Mouse (Mus musculus) myocyte (in vitro differentiated cells): ENCODE data around the gene Gm20696.

Experiments used
- CEBPB ChIP-seq: IDR thresholded peaks from 2 replicates; pipeline ENCODE4 v1.6.1; 2011; ENCODE audit warnings: mild to moderate bottlenecking, moderate library complexity; ENCODE audit not compliant: poor library complexity, insufficient read depth, severe bottlenecking
- MAX ChIP-seq: IDR thresholded peaks from one replicate; pipeline ENCODE4 v1.6.1; 2011; ENCODE audit warnings: low read depth, mild to moderate bottlenecking, control low read depth
- MYOG ChIP-seq, 3 experiments: IDR thresholded peaks; one replicate each; pipeline ENCODE4 v1.6.1; 2011; ENCODE audit warnings: control low read depth in 2 of 3, low read depth in 2 of 3, mild to moderate bottlenecking in 2 of 3; ENCODE audit not compliant: insufficient read length in 2 of 3, control insufficient read depth in 1 of 3, insufficient read depth in 1 of 3
- POLR2A ChIP-seq: IDR thresholded peaks from one replicate; pipeline ENCODE4 v1.6.1; 2011; ENCODE audit warnings: low read depth, mild to moderate bottlenecking, control low read depth, moderate library complexity; ENCODE audit not compliant: insufficient read length
- SRF ChIP-seq: IDR thresholded peaks from one replicate; pipeline ENCODE4 v1.6.1; 2011; ENCODE audit warnings: low read depth; ENCODE audit not compliant: control insufficient read depth, insufficient read length
- USF1 ChIP-seq: IDR thresholded peaks from one replicate; pipeline ENCODE4 v1.6.1; 2011; ENCODE audit warnings: low read depth, mild to moderate bottlenecking, control low read depth, moderate library complexity

DNA sequence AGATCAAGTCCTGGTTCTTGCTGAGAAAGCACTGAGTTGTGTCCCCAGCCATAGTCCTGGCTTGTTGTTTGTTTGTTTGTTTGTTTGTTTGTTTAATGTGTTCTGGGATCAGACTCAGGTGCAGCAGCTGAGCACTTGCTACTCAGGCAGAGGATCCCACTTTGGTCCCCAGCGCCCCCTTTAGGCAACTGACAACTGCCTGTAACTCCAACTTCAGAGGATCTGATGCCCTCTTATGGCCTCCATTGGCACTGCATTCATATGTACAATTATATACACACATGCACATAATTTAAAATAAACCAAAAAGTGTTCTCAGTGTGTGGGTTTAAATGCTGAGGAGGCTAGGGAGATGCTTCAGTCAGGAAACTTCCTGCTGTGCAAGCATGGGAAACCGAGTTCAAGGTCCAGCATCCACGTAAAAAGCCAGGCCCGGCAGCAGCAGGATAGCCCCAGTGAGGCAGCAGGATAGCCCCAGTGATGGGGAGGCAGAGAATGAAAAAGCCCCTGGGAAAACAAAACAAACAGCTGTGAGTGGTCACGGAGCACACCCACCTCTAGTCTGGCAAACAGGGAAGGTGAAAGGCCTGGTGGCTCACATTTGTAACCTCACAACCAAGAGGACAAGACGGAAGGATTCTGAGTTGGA, 139.0 kb downstream of the Gm20696 start:
- TF ChIP-seq POLR2A (no peak), USF1 (no peak), CEBPB (no peak), MYOG (IDR thresholded peaks at IDR 0.05; ENCODE audit: control insufficient read depth in 1 of 3, insufficient read depth in 1 of 3, insufficient read length in 2 of 3, low read depth in 2 of 3) (no peak), MAX (no peak), SRF (no peak)
